Mouse (Mus musculus): Measurements from ENCODE around the gene Chst12.

Gene Chst12

GRCm38 (mm10) chr5:140517159-140517920, 12.0 kb downstream of the Chst12 start:
- ATAC-seq (ENCODE audit: low TSS enrichment) = no peak

GRCm38 (mm10) chr5:140517921-140518230, 12.5 kb downstream of the Chst12 start:
- no peak for ATAC-seq (ENCODE audit: low TSS enrichment)

DNA sequence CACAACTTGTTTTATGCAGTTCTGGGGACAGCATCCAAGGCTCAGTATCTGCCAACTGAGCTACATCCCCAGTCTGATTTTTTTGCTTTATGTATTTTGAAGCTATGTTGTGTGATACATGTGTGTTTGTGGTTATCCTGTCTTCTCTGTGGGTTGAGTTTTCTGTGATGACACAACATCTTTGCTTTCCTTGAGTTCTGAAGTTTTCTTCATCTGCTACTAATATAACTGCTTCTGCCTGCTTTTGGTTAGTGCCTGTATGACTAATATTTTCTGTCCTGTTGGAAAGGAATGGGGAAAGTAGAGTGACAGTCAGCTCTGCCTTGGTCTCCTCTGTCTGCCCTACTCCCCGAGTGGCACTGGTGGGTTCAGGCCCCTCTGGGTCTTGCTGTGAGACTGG, 15.8 kb downstream of the Chst12 start:
- ATAC-seq (ENCODE audit: low TSS enrichment) = no peak

DNA sequence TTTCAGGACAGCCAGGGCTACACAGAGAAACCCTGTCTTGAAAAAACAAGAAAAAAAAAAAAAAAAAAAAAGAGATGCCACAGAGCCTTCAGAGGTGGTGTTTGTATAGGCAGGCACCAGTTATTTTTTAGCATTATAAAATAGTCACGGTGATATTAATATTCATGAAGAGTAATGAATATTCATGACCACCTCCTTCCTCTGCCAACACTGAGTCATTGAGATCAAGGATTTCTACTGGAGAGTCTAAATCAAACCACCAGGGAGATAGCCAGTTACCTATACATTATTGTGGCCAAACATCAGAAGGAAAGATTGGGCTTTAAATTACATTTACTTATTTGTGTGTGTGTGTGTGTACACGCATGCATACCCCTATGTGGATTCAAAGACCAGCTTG, 21.4 kb downstream of the Chst12 start:
- ATAC-seq (ENCODE audit: low TSS enrichment) = peak; percentile 52; the same call in 1 of the 2 replicates

- no peak for ATAC-seq (ENCODE audit: low TSS enrichment)
Measured at GRCm38 (mm10) chr5:140538111-140538683, 32.8 kb downstream of the Chst12 start.

GRCm38 (mm10) chr5:140540106-140540505, 34.8 kb downstream of the Chst12 start:
- ATAC-seq (ENCODE audit: low TSS enrichment) = peak; percentile 51

GRCm38 (mm10) chr5:140542811-140543575, 37.6 kb downstream of the Chst12 start:
- peak; percentile 47 for ATAC-seq (ENCODE audit: low TSS enrichment)

DNA sequence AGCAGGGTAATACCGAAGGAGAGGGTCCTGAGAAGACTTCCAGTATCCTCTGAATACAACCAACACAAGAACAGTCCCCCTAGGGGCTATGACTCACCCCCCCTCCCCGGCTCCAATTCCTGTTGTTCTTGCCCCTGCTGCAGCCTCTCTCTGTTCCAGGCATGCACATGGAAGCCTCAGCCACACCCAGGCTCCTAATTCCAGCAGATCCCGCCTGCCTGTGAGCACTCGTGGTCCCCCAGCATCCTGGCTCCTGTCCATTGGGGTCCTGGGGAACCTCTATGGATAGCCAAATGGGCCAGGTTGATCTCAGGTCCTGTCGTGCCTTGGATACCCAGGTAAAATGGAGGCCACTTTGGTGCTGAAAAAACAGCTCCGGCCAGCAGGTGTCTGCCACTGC, 40.3 kb downstream of the Chst12 start:
- no peak for ATAC-seq (ENCODE audit: low TSS enrichment)

- no peak for ATAC-seq (ENCODE audit: low TSS enrichment)
Measured at GRCm38 (mm10) chr5:140546332-140546731, 41.0 kb downstream of the Chst12 start.

DNA sequence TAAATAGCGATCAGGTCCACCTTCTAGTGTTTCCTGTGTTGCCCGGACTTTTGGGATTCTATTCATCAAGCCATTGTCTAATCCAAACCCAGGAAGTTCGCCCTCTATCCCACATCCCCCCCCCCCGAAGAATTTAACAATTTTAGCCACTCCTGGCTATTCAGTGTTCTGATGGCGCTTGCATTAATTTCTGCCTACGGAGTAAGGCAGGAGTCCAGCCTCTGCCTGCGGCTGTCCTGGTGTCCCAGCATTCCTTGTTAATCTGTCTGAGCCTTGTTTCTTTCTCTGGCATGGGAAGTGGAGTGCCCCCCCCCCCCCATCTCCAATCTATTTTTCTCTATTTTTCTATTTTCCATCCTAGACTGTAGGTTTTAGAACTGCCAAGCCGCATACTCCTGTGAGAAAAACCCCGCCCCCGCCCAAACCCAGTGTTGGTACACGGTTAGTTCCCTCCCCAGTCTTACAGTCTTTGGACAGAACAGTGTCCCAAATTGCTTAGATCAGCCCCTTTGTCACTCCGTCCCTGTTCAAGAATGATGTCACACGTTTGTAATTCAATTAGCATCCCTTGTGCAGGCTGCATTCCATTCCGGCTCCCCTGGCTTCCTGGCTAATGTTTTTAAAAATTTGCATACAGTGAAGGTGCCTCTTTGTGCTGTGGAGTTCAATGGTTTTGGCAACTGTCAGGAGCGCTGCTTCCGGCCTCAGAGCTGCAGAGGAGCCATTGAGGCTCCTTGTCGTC, 44.1 kb downstream of the Chst12 start:
- peak; percentile 67 for ATAC-seq (ENCODE audit: low TSS enrichment)

DNA sequence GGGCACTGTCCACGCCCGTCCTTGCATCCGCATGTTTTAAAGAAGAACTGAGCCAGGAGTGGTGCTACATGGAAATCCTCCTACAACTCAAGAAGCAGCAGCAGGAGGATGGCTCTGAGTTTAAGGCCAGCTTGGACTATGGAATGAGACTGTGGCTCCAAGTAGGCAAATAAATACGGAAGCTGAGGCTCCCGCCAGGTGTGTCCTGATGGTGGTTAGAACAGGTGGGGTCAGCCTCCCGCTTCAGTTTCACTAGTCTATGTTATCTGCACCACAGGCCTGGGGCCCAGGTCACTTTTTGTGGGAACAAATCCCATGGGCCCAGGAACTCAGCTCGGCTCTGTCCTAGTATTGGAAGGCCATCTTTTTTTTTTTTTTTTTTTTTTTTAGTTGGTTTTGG, 48.4 kb downstream of the Chst12 start:
- no peak for ATAC-seq (ENCODE audit: low TSS enrichment)

- ATAC-seq (ENCODE audit: low TSS enrichment) = no peak
Measured at GRCm38 (mm10) chr5:140556859-140557258, 51.5 kb downstream of the Chst12 start.

GRCm38 (mm10) chr5:140562601-140563000, 57.3 kb downstream of the Chst12 start:
- no peak for ATAC-seq (ENCODE audit: low TSS enrichment)

DNA sequence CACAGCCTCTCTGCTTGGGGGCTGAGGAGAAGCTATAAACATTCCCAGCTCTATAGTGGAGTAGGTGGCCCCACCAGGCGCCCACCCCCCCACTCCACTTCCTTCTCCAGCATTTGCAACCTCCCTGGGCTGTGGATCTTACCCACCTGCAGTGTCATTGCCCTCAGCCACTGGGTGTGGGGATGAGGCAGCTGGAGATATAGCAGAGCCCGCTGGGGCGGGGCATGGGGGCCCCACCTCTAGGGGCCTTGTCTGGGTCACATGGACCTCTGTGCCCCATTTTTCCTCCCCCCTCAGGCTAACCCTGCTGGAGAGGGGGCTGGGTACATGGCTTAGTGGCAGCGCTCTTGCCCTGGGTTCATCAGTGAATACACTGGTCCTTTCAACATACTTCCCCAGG, 59.5 kb downstream of the Chst12 start, which contains the start of gene Grifin:
Gene Grifin, minus strand, starts transcription at position 176 of the 400 bp plus-strand sequence.
- ATAC-seq (ENCODE audit: low TSS enrichment) = no peak

- ATAC-seq (ENCODE audit: low TSS enrichment) = no peak
Measured at GRCm38 (mm10) chr5:140565451-140565850, 60.1 kb downstream of the Chst12 start.

DNA sequence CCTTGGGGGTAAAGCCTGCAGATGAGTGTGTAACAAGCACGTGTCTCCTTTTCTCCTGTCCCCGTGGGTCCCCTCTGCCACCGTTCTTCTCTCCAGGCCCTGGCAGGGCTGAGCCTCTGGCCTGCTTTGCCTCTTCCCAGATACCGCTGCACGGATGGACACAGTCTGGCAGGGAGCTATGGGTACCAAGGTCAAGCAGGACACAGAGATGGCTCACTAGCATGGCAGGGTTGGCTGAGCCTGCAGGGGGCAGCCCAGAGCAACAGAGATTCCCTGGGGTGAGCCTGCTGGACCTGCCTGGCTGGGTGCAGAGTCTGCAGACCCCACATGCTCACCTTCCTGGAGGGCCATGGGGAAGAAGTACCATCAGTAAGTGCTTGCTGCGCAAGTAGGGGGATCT, 60.5 kb downstream of the Chst12 start:
- ATAC-seq (ENCODE audit: low TSS enrichment) = peak; percentile 42; the same call in 1 of the 2 replicates

GRCm38 (mm10) chr5:140566271-140566670, 60.9 kb downstream of the Chst12 start:
- ATAC-seq (ENCODE audit: low TSS enrichment) = no peak

GRCm38 (mm10) chr5:140567321-140567720, 62.0 kb downstream of the Chst12 start:
- ATAC-seq (ENCODE audit: low TSS enrichment) = 0 out of 2 replicates have a peak, but pooled peaks have one; percentile 4

- ATAC-seq (ENCODE audit: low TSS enrichment) = no peak
Measured at GRCm38 (mm10) chr5:140567751-140568150, 62.4 kb downstream of the Chst12 start.

DNA sequence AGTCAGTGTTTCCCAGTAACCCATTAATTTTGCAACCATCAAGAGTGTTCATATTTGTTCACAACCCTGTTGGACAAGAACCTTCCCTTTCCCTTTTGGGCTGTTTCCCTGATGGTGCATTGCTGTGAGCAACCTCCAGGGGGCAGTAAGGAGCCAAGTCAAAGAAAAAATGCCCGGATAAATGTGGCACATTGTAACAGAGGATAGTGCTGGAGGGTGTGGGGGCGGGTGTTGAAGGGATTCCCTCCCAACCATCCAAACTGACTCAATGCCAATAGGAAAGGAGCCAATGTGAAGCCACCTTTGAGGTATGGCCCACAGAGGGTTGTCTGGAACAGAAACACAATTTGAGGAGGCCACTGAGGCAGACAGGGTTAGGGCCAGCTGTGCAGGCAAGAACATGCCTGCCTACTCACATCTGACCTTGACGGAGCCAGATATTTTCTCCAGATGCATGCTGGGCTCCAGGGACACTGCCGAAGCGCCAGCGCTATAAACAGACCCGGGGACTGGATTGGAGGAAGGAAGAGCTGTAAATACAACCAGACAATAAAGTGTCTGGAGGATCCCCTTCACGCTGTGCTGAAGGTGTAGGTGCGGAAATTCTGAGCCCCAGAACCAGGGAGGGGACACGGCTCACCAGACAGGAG, 63.1 kb downstream of the Chst12 start:
- ATAC-seq (ENCODE audit: low TSS enrichment) = 0 out of 2 replicates have a peak, but pooled peaks have one; percentile 36

DNA sequence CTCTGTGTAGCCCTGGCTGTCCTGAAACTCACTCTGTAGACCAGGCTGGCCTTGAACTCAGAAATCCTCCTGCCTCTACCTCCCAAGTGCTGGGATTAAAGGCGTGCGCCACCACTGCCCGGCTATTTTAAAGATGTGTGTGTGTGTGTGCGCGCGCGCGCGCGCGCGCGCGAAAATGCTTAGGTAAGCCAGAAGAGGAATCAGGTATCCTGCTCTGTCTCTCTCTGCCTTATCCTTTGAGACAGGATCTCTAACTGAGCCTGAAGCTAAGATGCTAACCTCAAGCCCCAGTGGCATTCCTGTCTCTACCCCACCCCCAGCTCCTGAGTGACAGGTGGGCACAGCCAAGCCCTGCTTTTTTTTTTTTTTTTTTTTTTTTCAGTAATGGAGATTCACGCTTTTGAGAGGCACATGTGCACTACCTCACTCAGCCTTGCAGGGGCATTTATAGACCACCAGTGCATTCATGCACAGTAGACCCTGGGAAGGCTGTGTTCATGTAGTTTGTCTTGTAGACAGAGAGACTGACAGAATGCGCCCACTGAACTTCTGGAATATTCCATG, 63.8 kb downstream of the Chst12 start:
- ATAC-seq (ENCODE audit: low TSS enrichment) = no peak

Measured in frontal cortex, adult (tissue).